Mouse (Mus musculus) liver, postnatal 0 days (tissue): ENCODE data around the gene Car12.

ENCODE experiments used
- CTCF ChIP-seq: sonication (generic); IDR thresholded peaks from 2 replicates; pipeline ENCODE4 v1.5.1; 2016; ENCODE audit warnings: antibody characterized with exemption, low read depth
- EP300 ChIP-seq: IDR thresholded peaks from 2 replicates; pipeline ENCODE4 v1.6.1; 2016; ENCODE audit warnings: antibody characterized with exemption, low read depth, mild to moderate bottlenecking

DNA sequence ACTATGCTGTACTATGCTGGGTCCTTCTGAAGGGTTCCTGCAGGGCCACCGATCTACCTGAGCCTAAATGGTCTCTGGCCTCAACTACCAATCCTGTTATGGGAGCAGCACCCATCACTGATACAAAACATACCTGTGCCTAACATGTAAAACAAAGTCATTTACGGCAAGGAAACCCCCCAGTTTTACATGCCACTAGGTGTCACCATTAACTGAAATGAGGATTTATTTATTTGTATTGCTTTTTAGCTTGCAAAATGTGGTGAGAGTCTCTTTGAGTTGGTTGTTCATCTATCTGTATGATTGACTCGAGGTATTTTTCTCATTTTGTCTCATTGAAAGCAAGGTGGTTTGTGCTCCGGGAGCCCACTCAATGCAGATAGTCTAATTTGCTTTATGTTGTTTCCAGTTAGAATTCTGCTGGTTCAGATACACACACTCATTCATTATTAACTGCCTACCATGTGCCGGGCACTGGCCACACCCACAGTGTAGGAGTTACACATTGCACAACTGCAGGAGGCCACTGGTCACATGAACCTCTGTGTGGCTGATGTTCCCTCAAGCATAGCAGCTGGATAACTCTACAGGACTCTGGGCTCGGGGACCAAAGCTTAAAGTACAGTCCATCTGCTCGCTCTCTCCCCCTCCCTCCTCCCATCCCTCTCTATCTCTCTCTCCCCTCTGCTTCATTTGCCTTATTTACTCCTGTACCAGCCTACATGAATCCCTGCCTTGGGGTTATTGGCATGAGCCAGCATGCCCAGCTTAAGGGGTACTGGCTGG, 15.9 kb upstream of the Car12 start:
- TF ChIP-seq CTCF (no peak), EP300 (no peak)
